Mouse (Mus musculus) forebrain, postnatal 0 days (tissue): ENCODE data around the gene Ralgps2. TPM values are rescaled to one million over a fixed set of nuclear protein-coding genes. Genes with fewer than 3 reads are reported as not detected.

Experiments used
- ATAC-seq: fragments of 200-750 bp; cut with Nextera tagmentation; 2 replicates; pipeline ENCODE4 v1.8.0; 2017; ENCODE audit warnings: mild to moderate bottlenecking, moderate library complexity
- DNase-seq: peaks from one replicate; pipeline ENCODE4 v3.0.0-alpha.2; 2015
- H3K27ac ChIP-seq: fragments of 300-500 bp; sonication (generic); 2 replicates; pipeline ENCODE4 v1.5.1; 2014; ENCODE audit warnings: low read depth, mild to moderate bottlenecking, antibody characterized with exemption, low read length, moderate library complexity, mixed read lengths
- H3K27me3 ChIP-seq: fragments of 300-500 bp; sonication (generic); 2 replicates; pipeline ENCODE4 v1.6.1; 2014; ENCODE audit warnings: mild to moderate bottlenecking, low read length, mixed read lengths; ENCODE audit not compliant: insufficient read depth
- H3K36me3 ChIP-seq: fragments of 300-500 bp; sonication (generic); 2 replicates; pipeline ENCODE4 v1.6.1; 2014; ENCODE audit warnings: mild to moderate bottlenecking, moderate library complexity; ENCODE audit not compliant: insufficient read depth
- H3K4me1 ChIP-seq: fragments of 300-500 bp; sonication (generic); 2 replicates; pipeline ENCODE4 v1.6.1; 2014; ENCODE audit warnings: antibody characterized with exemption; ENCODE audit not compliant: insufficient read depth
- H3K4me2 ChIP-seq: fragments of 300-500 bp; sonication (generic); 2 replicates; pipeline ENCODE4 v1.6.1; 2014; ENCODE audit warnings: low read depth, mild to moderate bottlenecking, moderate library complexity
- H3K4me3 ChIP-seq: fragments of 300-500 bp; sonication (generic); 2 replicates; pipeline ENCODE4 v1.5.1; 2014; ENCODE audit warnings: low read depth, low read length, mixed read lengths
- H3K9ac ChIP-seq: fragments of 300-500 bp; sonication (generic); 2 replicates; pipeline ENCODE4 v1.6.1; 2014; ENCODE audit warnings: mild to moderate bottlenecking
- H3K9me3 ChIP-seq: fragments of 300-500 bp; sonication (generic); 2 replicates; pipeline ENCODE4 v1.6.1; 2016; ENCODE audit warnings: low read length
- CTCF ChIP-seq: sonication (generic); IDR thresholded peaks from 2 replicates; pipeline ENCODE4 v1.5.1; 2016; ENCODE audit warnings: antibody characterized with exemption, control low read depth, low read depth
- WGBS: fragments of 180-500 bp; shearing (Covaris S2); extraction: QIAGEN DNeasy Blood & Tissue Kit; methylation state at CpG from one replicate; pipeline ENCODE4 v1.1.7; 2014; 5-methylcytosine and 5-hydroxymethylcytosine counted together
- polyA plus RNA-seq: library from polyadenylated mRNA; unstranded; fragments of >200 nt; fragmentation: Nextera tagmentation; extraction: Ambion mirVana; gene quantifications from 2 replicates; pipeline ENCODE4 v1.2.1, GENCODE M21; 2015
- total RNA-seq: library from RNA; depleted of rRNA; stranded (reverse); fragments of >200 nt; gene quantifications from 2 replicates; pipeline ENCODE4 v1.2.3, GENCODE M21; 2014; rRNA removed

Ralgps2 gene
- total and polyA plus RNA-seq, 2 experiments from 2014 or later: 85.9 to 94.9 TPM

- H3K9ac ChIP-seq: no peak overlapping the region
Measured at GRCm38 (mm10) chr1:156763280-156763679, 176.1 kb downstream of the Ralgps2 start.

DNA sequence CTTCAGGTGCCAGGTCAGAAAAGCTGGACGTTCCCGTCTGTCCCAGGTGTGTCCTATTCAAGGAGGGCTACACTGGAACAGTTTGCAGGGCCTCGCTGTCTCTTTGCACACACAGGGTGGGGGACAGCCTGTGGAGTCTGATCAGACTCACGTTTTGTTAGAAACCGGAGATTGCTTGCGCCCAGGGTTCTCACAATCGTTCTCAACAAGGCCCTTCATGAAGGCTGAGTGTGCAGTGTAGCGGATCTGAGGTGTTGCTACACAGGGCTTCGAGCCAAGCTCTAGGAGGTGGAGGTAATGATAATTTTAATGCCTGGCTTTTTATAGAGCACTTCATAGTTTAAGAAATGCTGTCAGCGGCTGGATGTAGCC lies 178.0 kb downstream of the Ralgps2 start:
- Histone ChIP-seq H3K9me3 (0 out of 2 replicates have a peak, but pooled peaks cover 3% of the 10 kb centered on the region), H3K27ac (no peak overlapping the region), H3K4me1 (no peaks in the 10 kb centered on the region), H3K27me3 (no peaks in the 10 kb centered on the region), H3K36me3 (no peaks in the 10 kb centered on the region), H3K4me3 (no peak overlapping the region), H3K9ac (no peak overlapping the region), H3K4me2 (no peak overlapping the region)
- WGBS: 67% methylated on average over 10 of the region's 10 CpGs
- no peak for TF ChIP-seq CTCF
- ATAC-seq: no peak; the same call in 1 of the 2 replicates
- DNase-seq: no peak

More at GRCm38 (mm10) chr1:156763280-156763679, 176.1 kb downstream of the Ralgps2 start:
- H3K4me3 ChIP-seq: no peak overlapping the region
- no peak overlapping the region for H3K4me2 ChIP-seq
- no peak for DNase-seq
- no peaks in the 10 kb centered on the region for H3K27me3 ChIP-seq
- H3K9me3 ChIP-seq: 0 out of 2 replicates have a peak, but pooled peaks cover 7% of the 10 kb centered on the region
- WGBS: 92% methylated on average over 6 of the region's 6 CpGs
- no peaks in the 10 kb centered on the region for H3K4me1 ChIP-seq
- no peak for ATAC-seq
- TF ChIP-seq CTCF: no peak
- no peak overlapping the region for H3K27ac ChIP-seq
- H3K36me3 ChIP-seq: no peaks in the 10 kb centered on the region

GRCm38 (mm10) chr1:156760549-156761429 lies 178.6 kb downstream of the Ralgps2 start:
- no peak overlapping the region for H3K4me2 ChIP-seq
- H3K9me3 ChIP-seq: no peaks in the 10 kb centered on the region
- H3K4me1 ChIP-seq: no peaks in the 10 kb centered on the region
- DNase-seq (no peak), ATAC-seq (no peak)
- no peaks in the 10 kb centered on the region for H3K27me3 ChIP-seq
- no peak overlapping the region for H3K4me3 ChIP-seq
- 74% methylated on average over 13 of the region's 13 CpGs for WGBS
- TF ChIP-seq CTCF: no peak
- no peak overlapping the region for H3K9ac ChIP-seq
- H3K36me3 ChIP-seq: no peaks in the 10 kb centered on the region
- H3K27ac ChIP-seq: no peak overlapping the region

- Histone ChIP-seq H3K4me3 (no peak overlapping the region), H3K27ac (no peak overlapping the region), H3K9ac (no peak overlapping the region), H3K4me2 (no peak overlapping the region), H3K27me3 (no peaks in the 10 kb centered on the region), H3K36me3 (no peaks in the 10 kb centered on the region), H3K4me1 (peaks cover 6% of the 10 kb centered on the region; the same call in 1 of the 2 replicates), H3K9me3 (no peaks in the 10 kb centered on the region)
- 46% methylated on average over 4 of the region's 4 CpGs for WGBS
- no peak for DNase-seq
- no peak for ATAC-seq
- TF ChIP-seq CTCF: no peak
Measured at GRCm38 (mm10) chr1:156758326-156758725, 181.1 kb downstream of the Ralgps2 start.

DNA sequence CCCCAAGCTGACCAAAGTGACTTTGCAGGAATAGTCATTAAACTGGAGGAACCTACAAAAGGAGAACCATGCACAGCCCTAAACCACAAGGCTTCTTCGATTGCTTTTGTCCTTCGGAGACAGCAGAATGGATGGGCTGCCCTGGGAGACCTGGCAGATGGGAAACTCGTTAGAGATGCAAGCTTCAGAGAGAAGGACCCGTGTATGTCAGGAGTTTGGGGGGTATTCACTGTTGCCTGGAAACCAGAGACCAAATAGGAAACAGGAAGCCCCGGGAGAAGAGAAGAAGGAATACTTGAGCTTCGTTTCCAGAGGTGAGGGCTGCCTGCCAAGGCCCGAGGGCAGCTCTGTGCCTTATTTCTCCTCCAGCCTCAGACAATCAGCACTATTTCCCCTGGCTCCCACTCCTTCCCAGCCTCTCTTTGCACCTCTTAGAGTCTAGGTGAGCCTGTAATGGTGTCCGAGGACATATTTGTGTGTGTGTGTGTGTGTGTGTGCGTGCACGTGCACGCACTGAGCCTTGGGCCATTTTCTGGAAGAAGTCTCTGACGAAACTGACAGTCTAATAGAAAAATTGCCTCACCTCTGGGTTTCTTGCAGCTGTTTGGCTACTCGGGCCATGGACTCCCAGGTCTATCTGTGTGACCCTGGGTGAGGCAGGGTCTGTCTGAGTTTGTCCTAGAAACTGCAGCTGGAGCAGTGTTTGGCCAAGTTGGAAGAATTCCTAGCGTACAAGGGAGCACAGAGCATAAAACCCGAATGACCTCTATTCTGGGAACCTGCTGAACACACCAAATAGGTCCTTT lies 184.6 kb downstream of the Ralgps2 start:
- Histone ChIP-seq H3K4me2 (0 out of 2 replicates have a peak overlapping the region, but pooled peaks have one; percentile 13), H3K27ac (peak overlapping the region; percentile 23; the same call in 1 of the 2 replicates), H3K4me3 (no peak overlapping the region), H3K27me3 (no peaks in the 10 kb centered on the region), H3K9me3 (no peaks in the 10 kb centered on the region), H3K9ac (no peak overlapping the region), H3K4me1 (peaks cover 6% of the 10 kb centered on the region; the same call in 1 of the 2 replicates), H3K36me3 (no peaks in the 10 kb centered on the region)
- DNase-seq (peak; percentile 68), ATAC-seq (peak; percentile 77)
- no peak for TF ChIP-seq CTCF
- WGBS: 39% methylated on average over 15 of the region's 15 CpGs

Other genes starting within 250 kb of the Ralgps2 start
- gene Fam20b, start 220.5 kb downstream of the Ralgps2 start, total RNA-seq: 60.6 and 68.1 TPM in 2 replicates
- gene Fam20b, start 220.5 kb downstream of the Ralgps2 start, polyA plus RNA-seq: 21.0 and 30.4 TPM in 2 replicates
- 0.08 and 0.95 TPM in 2 replicates for gene Angptl1, start 101.1 kb downstream of the Ralgps2 start, total RNA-seq
- gene Angptl1, start 101.1 kb downstream of the Ralgps2 start, polyA plus RNA-seq: 0.38 and 0.58 TPM in 2 replicates
- gene Tex35, start 169.1 kb upstream of the Ralgps2 start, total RNA-seq: not detected in 2 replicates
- 0.21 TPM in 1 of 2 replicates, not detected in the other for gene Tex35, start 169.1 kb upstream of the Ralgps2 start, polyA plus RNA-seq